Mouse (Mus musculus) urinary bladder, postnatal 4 days (tissue): Measurements from ENCODE around the gene Adcy5.

Experiments
- DNase-seq, 2 experiments: peaks; one replicate each; pipeline ENCODE4 v3.0.0; 2021 to 2022; ENCODE audit warnings: low spot score in 2 of 2

The Adcy5 gene

GRCm38 (mm10) chr16:35156306-35156695, 1.6 kb downstream of the Adcy5 start:
- DNase-seq = peak in 1 of 2 experiments; percentile 47

- DNase-seq = no peak
These were observed 2.2 kb downstream of the Adcy5 start for GRCm38 (mm10) chr16:35156832-35157231.

- no peak for DNase-seq
These were observed 4.9 kb downstream of the Adcy5 start for GRCm38 (mm10) chr16:35159532-35159931.

- no peak for DNase-seq
These were observed 5.3 kb downstream of the Adcy5 start for GRCm38 (mm10) chr16:35159991-35160390.

- no peak for DNase-seq
These were observed 9.9 kb downstream of the Adcy5 start for GRCm38 (mm10) chr16:35164361-35165224.

- no peak for DNase-seq
These were observed 10.7 kb downstream of the Adcy5 start for GRCm38 (mm10) chr16:35165361-35165760.

- no peak for DNase-seq
These were observed 11.1 kb downstream of the Adcy5 start for GRCm38 (mm10) chr16:35165788-35166187.

- no peak for DNase-seq
These were observed 14.8 kb downstream of the Adcy5 start for GRCm38 (mm10) chr16:35169431-35169830.

GRCm38 (mm10) chr16:35172195-35172594, 17.5 kb downstream of the Adcy5 start:
- no peak for DNase-seq

GRCm38 (mm10) chr16:35178516-35178915, 23.8 kb downstream of the Adcy5 start:
- no peak for DNase-seq

GRCm38 (mm10) chr16:35179082-35179481, 24.4 kb downstream of the Adcy5 start:
- peak; percentile 70 to 73 for DNase-seq

GRCm38 (mm10) chr16:35183161-35183560, 28.5 kb downstream of the Adcy5 start:
- DNase-seq = peak in 1 of 2 experiments; percentile 39

- no peak for DNase-seq
These were observed 33.4 kb downstream of the Adcy5 start for GRCm38 (mm10) chr16:35188111-35188510.

GRCm38 (mm10) chr16:35189420-35190141, 34.9 kb downstream of the Adcy5 start:
- no peak for DNase-seq

GRCm38 (mm10) chr16:35190777-35191176, 36.1 kb downstream of the Adcy5 start:
- no peak for DNase-seq

GRCm38 (mm10) chr16:35191271-35191670, 36.6 kb downstream of the Adcy5 start:
- DNase-seq = no peak

GRCm38 (mm10) chr16:35192471-35192870, 37.8 kb downstream of the Adcy5 start:
- DNase-seq = no peak

GRCm38 (mm10) chr16:35193357-35193756, 38.7 kb downstream of the Adcy5 start:
- DNase-seq = no peak

GRCm38 (mm10) chr16:35199721-35200431, 45.2 kb downstream of the Adcy5 start:
- no peak for DNase-seq

GRCm38 (mm10) chr16:35200432-35201142, 45.9 kb downstream of the Adcy5 start:
- DNase-seq = no peak

GRCm38 (mm10) chr16:35201281-35201680, 46.6 kb downstream of the Adcy5 start:
- DNase-seq = no peak

GRCm38 (mm10) chr16:35203511-35203910, 48.8 kb downstream of the Adcy5 start:
- DNase-seq = no peak
